Mouse (Mus musculus) right cerebral cortex, postnatal 10 days (tissue): ENCODE results near the gene Tas2r134.

Experiments used
- DNase-seq, 2 experiments: peaks; one replicate each; pipeline ENCODE4 v3.0.0; 2021; ENCODE audit warnings: low spot score in 2 of 2

Gene Tas2r134

GRCm38 (mm10) chr2:51627211-51627610, at the start of gene Tas2r134:
Gene Tas2r134, plus strand, starts transcription at chr2:51627511.
- no peak for DNase-seq

GRCm38 (mm10) chr2:51579767-51580166, 47.5 kb upstream of the Tas2r134 start:
- DNase-seq: no peak

- no peak for DNase-seq
These were observed 43.0 kb upstream of the Tas2r134 start for GRCm38 (mm10) chr2:51584050-51585046.

- DNase-seq: no peak
These were observed 39.0 kb upstream of the Tas2r134 start for GRCm38 (mm10) chr2:51588336-51588735.

GRCm38 (mm10) chr2:51588895-51589294, 38.4 kb upstream of the Tas2r134 start:
- no peak for DNase-seq

- DNase-seq: no peak
These were observed 37.7 kb upstream of the Tas2r134 start for GRCm38 (mm10) chr2:51589627-51590026.

GRCm38 (mm10) chr2:51590308-51590707, 37.0 kb upstream of the Tas2r134 start:
- DNase-seq: no peak

- no peak for DNase-seq
These were observed 35.2 kb upstream of the Tas2r134 start for GRCm38 (mm10) chr2:51592157-51592556.

GRCm38 (mm10) chr2:51599473-51600201, 27.7 kb upstream of the Tas2r134 start:
- no peak for DNase-seq

GRCm38 (mm10) chr2:51600202-51600487, 27.2 kb upstream of the Tas2r134 start:
- no peak for DNase-seq

- DNase-seq: no peak
These were observed 26.4 kb upstream of the Tas2r134 start for GRCm38 (mm10) chr2:51600873-51601272.

- peak; percentile 72 to 74 for DNase-seq
These were observed 17.0 kb upstream of the Tas2r134 start for GRCm38 (mm10) chr2:51610305-51610704.

- DNase-seq: no peak
These were observed 16.4 kb upstream of the Tas2r134 start for GRCm38 (mm10) chr2:51610897-51611296.

GRCm38 (mm10) chr2:51613716-51614115, 13.6 kb upstream of the Tas2r134 start:
- DNase-seq: no peak

GRCm38 (mm10) chr2:51621931-51622330, 5.4 kb upstream of the Tas2r134 start:
- DNase-seq: no peak

- no peak for DNase-seq
These were observed 1.3 kb upstream of the Tas2r134 start for GRCm38 (mm10) chr2:51626007-51626406.

- no peak for DNase-seq
These were observed 4.1 kb downstream of the Tas2r134 start for GRCm38 (mm10) chr2:51631428-51631827.

GRCm38 (mm10) chr2:51637681-51638080, 10.4 kb downstream of the Tas2r134 start:
- DNase-seq: peak in 1 of 2 experiments; percentile 25

GRCm38 (mm10) chr2:51641635-51642034, 14.3 kb downstream of the Tas2r134 start:
- DNase-seq: no peak

GRCm38 (mm10) chr2:51643244-51644139, 16.2 kb downstream of the Tas2r134 start:
- no peak for DNase-seq

- DNase-seq: no peak
These were observed 20.7 kb downstream of the Tas2r134 start for GRCm38 (mm10) chr2:51647972-51648371.

GRCm38 (mm10) chr2:51649887-51650286, 22.6 kb downstream of the Tas2r134 start:
- no peak for DNase-seq
